Mouse (Mus musculus): ENCODE data around the gene Rgs9bp. TPM values are rescaled to one million over a fixed set of nuclear protein-coding genes. Genes with fewer than 3 reads are reported as not detected.

The Rgs9bp gene
- 0.07 TPM in 1 of 2 replicates, not detected in the other for polyA plus RNA-seq (2015; fragmentation: Nextera tagmentation; extraction: Ambion mirVana)

GRCm38 (mm10) chr7:35585191-35586054 lies at the start of gene Rgs9bp:
Rgs9bp (minus strand) TSS chr7:35585582.

GRCm38 (mm10) chr7:35586055-35586905 lies 898 bp upstream of the Rgs9bp start, which contains the start of gene Ankrd27:
Ankrd27 (plus strand) TSS chr7:35586244.

GRCm38 (mm10) chr7:35556205-35556603 lies 29.2 kb downstream of the Rgs9bp start, which contains the start of gene Nudt19:
Nudt19 (minus strand) TSS chr7:35556304.

DNA sequence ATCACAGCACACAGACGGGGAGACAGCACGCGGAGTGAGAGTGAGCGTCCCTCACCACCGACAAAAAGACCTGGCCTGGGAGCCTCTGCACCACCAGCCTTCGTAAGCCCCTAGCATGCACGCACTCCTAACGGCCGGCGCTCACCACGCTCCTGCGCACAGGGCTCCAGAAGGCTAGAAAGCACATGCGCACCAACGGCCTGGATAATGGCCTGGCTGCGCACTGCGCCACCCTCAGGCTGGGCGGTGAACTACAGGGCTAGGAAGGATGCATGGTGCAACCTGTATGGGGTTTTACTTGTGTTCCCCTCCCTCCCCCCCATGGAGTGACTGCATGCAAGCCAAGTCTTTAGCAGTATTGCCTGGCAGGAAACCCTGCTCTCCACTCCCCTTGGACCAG lies 47.8 kb downstream of the Rgs9bp start, which contains the start of gene Tdrd12:
Gene Tdrd12, minus strand, starts transcription at position 184 of the 400 bp plus-strand sequence.

Other genes with a start within 250 kb of the Rgs9bp start
- gene Faap24, start 188.7 kb downstream of the Rgs9bp start, polyA plus RNA-seq (2015; fragmentation: Nextera tagmentation; extraction: Ambion mirVana): 22.9 and 23.4 TPM in 2 replicates
- 23.4 and 26.2 TPM in 2 replicates for gene Cep89, start 188.5 kb downstream of the Rgs9bp start, polyA plus RNA-seq (2015; fragmentation: Nextera tagmentation; extraction: Ambion mirVana)
- 0.14 and 0.49 TPM in 2 replicates for gene Slc7a9, start 136.8 kb downstream of the Rgs9bp start, polyA plus RNA-seq (2015; fragmentation: Nextera tagmentation; extraction: Ambion mirVana)
- gene Tdrd12, start 47.8 kb downstream of the Rgs9bp start, polyA plus RNA-seq (2015; fragmentation: Nextera tagmentation; extraction: Ambion mirVana): 0.17 TPM in 2 replicates
- gene Nudt19, start 29.3 kb downstream of the Rgs9bp start, polyA plus RNA-seq (2015; fragmentation: Nextera tagmentation; extraction: Ambion mirVana): 96.1 and 108 TPM in 2 replicates
- 18.9 and 19.6 TPM in 2 replicates for gene Ankrd27, start 662 bp upstream of the Rgs9bp start, polyA plus RNA-seq (2015; fragmentation: Nextera tagmentation; extraction: Ambion mirVana)
- 148 and 162 TPM in 2 replicates for gene Pdcd5, start 61.9 kb upstream of the Rgs9bp start, polyA plus RNA-seq (2015; fragmentation: Nextera tagmentation; extraction: Ambion mirVana)
- 8.0 and 11.7 TPM in 2 replicates for gene Dpy19l3, start 168.9 kb upstream of the Rgs9bp start, polyA plus RNA-seq (2015; fragmentation: Nextera tagmentation; extraction: Ambion mirVana)
- 6.0 and 6.2 TPM in 2 replicates for gene Zfp507, start 217.4 kb upstream of the Rgs9bp start, polyA plus RNA-seq (2015; fragmentation: Nextera tagmentation; extraction: Ambion mirVana)

All from spleen, postnatal 0 days (tissue).